Mouse (Mus musculus) G1E (cell line): ENCODE results near the gene Dapk1.

Experiments used
- CTCF ChIP-seq: IDR thresholded peaks from 2 replicates; pipeline ENCODE4 v1.5.1; 2012; ENCODE audit warnings: low read depth, low read length, inconsistent platforms, mixed read lengths
- POLR2AphosphoS5 ChIP-seq: IDR thresholded peaks from 2 replicates; pipeline ENCODE4 v1.6.1; 2012; ENCODE audit warnings: low read depth, low read length, inconsistent platforms; ENCODE audit not compliant: insufficient replicate concordance

DNA sequence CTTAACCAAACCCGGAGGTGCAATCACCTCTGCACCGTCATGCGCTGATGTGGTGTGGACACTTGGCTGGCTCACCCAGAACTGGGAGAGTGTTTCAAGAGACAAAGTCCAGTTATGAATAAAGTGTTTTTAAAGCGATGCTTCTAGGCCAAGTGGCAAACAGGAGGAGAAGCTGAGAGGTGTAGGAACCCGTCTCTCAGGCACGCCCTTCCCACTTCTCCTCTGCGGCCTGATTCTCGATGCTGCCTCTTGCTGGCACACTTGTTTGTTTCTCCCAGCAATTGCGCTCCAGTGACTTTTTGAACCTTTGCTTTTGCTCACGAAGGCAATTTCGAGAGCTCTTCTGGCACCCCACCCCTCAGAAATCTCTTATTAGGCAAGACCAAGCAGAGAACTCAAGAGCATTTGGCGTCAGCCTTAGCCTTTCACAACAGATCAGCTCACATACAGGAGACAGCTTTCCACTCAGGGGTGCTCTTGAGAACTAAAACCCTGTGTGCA lies 100.0 kb downstream of the Dapk1 start:
- TF ChIP-seq CTCF, result no peak
- no peak for TF ChIP-seq POLR2AphosphoS5
